Mouse (Mus musculus) layer of hippocampus, adult 9-10 months (tissue): ENCODE measurements at regions not wholly inside any gene's neighbourhood (a gene's known extent, or its start where the extent isn't known, plus 50 kb on each side); places are given as distances from the start of the nearest gene placed in this dataset.

Experiments used
- DNase-seq: peaks from one replicate; pipeline ENCODE4 v3.0.0; 2022; ENCODE audit warnings: low spot score

DNA sequence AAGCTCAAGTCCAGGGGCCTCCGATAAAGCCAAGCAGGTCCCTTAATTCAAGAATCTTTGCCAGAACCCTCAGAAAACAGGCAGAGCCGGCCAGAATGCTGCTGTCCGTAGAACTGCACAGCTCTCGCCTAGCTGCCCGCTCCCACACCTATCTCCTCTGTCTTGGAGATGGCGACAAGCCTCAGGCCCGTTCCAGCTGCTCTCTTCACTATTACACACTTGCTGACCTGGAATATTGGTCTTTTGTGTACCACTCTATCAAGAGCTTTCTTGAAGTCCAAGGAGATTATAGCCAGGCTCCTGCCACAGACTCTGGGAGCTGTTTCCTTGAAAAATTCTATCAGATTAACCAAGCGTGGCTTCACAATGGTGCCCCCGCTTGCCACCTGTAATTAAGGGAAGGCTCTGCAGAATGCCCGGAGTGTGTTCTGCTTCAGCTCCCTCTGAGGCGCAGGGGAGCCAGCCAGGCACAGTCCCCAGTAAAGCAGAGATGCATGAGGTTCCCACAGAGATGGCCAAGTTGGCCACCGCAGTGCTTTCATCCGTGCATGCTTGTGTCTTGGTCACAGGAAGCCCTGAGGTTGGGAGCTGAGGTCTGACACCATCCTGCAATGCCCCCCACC, 496.8 kb downstream of the Cdh26 start:
- DNase-seq: no peak

DNA sequence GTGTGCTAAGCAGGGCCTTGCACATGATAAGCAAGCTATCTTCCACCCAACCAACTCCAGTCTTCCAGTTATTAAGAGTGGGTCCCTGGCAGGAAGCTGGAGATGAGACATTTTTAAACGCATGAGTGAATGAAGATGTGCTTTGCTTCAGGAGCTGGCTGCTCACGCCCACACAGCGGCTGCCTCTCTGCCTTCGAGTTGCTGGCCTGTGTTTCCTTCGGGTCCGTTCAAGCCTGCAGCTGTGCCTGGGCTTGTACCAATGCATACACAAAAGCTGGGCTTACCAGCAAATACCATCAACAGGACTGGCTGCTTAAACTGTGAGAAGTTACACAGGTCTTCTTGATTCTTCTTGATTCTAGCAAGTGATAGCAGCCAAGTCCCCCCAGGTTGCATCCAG, 498.7 kb downstream of the Cdh26 start:
- DNase-seq: no peak

DNA sequence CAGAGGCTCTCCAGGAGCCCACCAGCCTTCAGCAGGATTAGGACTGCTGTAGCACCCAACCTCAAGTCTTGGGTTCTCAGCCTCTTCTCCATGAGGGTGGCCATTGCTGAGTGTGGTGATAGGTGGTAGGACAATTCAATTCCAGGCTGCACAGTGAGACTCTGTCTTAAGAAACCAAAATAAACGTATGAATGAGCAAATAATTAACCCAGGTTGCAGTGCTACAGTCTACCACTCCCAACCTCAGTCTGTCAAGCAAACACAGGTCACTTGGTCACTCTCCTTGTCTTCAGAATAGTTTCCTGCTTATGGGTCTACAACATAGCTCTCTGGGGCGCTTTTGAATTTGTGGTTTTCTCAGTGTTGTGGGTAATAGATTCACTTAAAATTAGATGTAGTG, 499.8 kb downstream of the Cdh26 start:
- no peak for DNase-seq

DNA sequence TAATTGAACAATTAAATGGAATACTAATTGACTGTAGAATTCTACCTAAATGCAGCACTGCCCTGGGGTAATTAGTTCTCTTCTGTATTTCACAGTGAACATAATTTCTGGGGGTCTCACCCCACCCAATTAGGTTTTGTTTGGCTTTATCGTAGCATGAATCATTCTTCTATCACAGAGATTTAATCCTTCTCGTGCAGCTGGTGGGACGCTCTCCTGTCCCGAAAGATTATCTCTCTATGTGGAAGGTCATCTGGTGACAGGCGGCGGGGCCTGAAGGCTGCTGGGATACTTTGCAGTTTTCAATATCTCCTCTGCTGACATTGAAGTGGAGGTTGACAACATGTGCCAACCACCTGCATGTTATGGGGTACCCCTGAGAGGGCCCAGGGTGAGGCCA, 493.8 kb upstream of the Cdh4 start:
- DNase-seq: no peak

DNA sequence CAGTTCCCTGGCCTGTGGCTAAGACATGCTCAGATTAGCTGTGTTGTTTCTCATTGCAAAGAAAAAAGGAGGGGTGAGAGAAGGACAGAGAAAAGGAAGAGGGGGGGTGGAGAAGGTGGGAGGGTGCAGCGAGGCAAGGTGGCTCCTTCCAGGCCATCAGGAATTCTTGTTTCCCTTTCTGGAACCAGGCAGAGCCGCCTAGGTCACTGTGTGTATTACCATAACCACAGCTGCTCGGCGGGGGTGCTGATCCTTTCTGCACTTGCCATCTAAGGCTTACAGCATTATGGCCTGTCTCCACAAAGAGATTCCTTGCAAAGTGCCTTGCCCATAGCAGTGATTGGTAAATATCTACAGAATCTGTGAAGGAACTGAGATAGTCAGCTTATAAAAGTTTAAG, 493.1 kb upstream of the Cdh4 start:
- DNase-seq: no peak

DNA sequence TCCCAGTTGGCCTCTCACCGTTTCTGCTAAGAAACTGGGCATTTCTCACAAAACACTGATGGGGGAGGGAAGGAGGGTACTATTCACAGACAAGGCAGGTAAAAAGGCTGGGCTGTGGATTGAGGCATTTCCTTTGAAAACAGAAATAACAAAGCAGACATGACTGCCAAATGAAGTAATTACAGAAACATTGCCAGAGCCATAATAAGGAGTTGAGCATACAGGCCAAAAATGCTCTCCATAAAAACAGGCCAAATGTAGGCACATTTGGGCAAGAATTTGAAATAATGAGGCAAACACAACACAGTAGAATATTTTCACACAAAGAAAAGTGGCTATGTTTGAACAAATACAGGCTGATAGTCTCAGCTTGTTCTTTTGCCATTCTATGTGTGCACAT, 491.9 kb upstream of the Cdh4 start:
- peak; percentile 16 for DNase-seq

DNA sequence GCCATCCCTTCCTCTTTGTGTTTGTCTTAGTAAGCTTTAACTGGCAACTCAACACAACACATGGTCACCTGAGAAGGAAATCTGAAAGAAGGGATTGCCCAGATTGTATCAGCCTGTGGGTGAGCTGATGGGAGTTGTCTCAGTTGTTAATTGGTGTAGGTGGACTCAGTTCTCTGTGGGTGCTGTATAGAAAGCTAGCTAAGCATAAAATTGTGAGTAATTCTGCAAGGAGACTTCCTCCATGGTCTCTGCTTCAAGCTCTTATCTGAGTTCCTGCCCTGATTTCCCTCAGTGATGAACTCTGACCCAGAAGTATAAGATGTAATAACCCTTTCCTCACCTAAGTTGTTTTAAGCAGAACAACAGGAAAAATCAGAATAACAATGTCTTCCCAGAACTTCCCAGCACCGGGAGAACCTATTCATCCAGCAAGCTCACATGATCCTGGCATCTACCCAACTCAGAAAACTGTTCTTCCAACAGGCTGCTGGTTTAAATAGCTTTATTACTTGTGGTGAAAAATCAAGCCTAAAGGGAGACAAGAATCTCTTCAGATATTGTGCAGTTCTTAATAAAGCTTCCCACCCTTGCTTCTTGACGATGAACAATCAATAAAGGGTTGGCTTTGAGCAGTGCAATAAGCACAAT, 487.7 kb upstream of the Cdh4 start:
- no peak for DNase-seq

DNA sequence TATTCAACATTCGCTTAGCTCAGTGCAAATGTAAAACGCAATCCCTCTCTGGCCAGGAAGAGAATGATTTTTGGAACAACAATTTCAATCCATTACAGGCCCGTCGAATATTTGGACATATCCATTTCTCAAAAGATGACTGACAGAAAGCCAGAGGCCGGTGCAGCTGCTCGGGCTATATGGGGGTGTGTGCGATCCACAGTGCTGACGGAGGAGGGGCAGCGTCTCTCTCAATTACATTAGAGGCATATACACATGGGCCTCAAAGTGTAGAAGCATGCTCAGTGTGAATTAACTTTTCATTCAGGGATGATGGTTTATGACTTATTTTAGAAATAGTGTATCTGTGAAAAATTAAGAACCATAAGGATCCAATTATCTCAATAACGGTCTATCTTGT, 483.4 kb upstream of the Cdh4 start:
- no peak for DNase-seq

DNA sequence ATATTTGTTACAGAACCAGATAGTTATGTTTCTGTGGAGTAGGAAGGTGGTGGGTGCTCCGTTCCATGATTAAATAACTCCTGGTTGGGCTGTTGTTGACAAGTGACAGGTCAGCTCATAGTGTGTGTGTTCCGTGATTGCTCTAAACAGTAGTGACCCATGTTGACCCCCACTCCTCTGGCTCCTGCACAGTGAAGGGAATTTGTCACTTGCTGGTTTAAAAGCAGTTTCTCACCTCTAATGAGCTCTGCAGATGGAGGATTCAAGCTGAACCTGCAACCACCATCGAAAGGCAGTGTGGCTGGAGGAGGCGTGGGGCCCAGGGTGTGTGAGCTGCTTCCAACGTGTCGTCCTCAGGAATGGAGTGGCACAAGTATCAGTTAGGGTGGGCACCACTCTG, 482.6 kb upstream of the Cdh4 start:
- no peak for DNase-seq

DNA sequence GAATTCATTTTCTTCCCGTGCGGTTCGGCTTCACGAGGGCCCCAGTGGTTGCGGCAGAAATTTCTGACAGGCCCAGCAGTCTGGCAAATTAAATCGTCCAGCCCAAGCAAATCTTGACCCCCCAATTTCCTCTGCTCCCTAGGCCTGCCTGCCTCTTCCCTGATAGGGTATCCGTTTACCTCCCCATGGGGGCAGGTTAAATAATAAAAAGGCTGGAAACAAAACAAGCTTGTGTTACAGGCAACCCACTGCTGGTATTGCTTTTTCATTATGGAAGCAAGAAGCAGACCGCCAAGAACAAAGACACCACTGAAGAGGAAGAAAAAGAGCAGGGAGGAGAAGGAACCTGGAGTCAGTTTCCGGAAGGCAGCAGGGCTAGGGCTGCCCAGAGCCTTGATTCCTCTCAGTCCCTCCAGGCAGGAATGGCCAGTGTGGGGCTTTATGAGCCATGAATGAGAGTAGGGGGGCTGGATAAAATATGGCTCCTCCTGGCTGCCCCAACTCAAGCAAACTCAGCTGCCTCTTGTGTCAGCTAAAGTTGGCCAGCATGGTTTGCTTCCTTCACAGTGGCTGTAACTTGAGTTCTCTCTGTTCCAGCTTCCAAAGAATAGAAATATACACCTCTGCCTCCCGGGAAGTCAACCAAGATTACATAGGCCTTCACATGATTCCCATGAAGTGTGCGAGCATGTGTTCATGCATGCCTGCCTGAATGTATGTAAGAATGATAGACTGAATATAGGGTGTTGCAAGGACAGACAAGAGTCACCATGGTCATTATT, 474.5 kb upstream of the Cdh4 start:
- no peak for DNase-seq

DNA sequence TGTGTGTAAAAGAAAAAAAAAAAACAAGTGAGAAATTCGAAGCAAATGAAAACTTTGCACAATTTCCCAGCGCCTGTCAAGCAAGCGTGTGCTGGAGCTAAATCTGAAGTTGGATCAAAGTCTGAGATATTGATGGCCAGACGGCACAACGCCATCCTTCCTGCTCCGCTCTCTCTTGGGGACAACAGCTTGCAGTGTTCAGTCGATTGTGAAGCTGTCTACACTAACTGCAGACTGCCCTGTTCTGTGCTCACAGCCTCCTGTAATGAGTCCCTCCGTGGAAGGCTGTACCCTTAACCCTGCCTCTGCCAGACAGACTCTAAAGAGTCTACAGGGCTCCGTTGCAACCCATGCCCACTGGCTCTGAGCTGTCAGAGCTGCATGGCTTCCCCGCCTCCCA, 472.5 kb upstream of the Cdh4 start:
- no peak for DNase-seq

DNA sequence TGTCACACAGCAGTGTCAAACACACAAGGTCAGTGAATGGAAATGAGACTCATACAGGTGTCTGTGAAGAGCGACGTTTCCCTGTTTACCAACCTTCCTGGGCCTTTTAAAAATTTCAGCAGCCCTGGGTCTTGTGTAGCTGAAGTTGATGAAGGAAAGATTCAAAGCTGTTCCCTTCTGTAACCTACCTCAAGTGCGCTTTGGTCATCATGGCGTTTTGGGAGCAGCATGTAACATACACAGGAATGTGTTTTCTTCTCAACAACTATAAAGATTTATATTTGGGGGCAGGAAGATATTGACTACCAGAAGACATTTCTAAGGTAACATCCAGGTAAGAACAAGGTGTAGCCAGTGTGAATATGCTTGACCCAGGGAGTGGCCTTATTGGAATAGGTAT, 466.9 kb upstream of the Cdh4 start:
- DNase-seq: no peak

DNA sequence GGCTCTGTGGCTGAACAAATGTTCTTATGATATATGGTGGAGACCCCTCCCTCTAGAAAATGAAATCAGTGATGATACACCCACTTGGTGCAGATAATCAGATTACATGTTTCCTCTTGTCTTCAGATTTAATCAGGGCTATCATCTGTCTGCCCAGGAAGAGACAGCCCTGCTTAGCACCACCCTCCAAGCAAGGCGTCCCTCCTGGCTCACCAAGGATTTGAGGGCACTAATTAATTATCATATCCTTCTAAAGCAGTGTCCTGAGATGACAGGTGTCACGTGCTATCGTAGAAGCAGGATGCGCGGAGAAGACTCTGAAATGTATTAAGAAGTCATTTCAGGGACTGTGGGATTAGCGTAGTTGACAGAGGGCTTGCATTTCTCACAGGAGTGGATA, 466.2 kb upstream of the Cdh4 start:
- no peak for DNase-seq

DNA sequence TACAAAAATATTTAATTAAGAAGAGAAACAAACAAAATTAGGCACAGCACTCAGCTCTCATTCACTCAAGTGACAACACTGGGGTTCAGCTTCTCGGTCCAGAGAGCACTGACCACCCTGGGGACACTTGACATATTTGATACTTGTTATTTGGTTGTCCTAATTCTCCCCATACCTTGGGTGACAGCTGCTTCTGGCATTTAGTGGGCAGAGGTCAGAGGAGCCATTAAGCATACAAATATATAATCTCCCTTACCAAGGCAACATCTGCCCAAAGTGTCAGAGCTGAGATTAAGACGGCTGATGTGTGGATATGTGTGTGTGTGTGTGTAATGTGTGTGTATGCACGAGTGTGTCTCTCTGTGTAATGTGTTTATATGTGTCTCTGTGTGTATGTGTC, 465.7 kb upstream of the Cdh4 start:
- no peak for DNase-seq

DNA sequence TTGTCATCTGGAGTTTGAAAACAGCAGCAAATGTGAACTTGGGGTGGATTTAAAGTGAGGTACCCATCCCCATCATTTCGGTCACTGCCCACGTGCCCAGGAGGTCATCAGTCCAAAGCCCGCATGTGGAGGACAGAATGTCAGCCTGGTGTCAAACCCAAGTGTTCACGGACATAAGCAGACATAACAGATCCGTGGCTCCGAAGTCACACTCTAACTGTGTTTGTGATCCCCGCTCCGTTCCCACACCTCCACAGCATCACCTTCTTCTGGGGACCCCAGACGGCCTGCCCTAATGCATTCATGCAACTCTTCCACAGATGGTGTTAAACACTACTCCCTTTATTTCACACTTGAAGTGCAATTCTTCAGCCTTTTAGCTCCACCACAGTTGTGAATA, 462.8 kb upstream of the Cdh4 start:
- DNase-seq: no peak

DNA sequence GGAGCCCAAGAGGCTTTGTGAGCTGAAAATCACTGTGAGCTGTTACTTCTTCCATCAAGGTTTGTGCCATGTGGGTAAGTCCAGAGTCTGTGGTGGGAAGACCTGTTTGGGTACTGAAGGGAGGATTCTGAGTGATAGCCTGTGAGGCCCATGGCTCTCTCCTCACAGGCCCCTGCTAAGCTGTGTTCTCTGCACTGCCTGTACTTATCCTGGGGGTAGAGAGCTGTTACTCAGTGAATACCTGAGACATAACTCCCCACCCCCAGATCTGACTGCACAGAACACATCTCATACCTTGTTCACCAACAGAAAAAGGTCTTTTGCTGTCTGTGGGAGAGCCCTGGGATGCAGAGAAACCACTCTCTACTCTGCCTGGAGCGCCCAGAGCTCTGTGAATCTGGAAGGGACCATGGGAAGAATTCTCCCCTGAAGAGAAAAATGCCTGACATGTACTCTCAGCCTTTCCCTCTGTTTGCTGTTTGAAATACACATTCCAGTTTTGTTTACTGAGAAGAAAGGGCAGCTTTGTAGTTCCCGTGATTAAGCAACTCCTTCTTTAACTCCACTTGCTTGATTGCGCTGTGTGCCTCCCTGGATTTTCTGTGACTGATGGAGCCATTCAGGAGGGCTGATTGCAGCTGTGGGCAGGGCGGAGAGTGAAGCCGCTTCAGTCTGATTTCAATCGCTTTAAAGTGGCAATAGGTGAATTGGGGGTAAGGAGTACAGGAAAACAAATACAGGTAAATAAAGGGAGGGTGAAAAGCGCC, 460.3 kb upstream of the Cdh4 start:
- no peak for DNase-seq

DNA sequence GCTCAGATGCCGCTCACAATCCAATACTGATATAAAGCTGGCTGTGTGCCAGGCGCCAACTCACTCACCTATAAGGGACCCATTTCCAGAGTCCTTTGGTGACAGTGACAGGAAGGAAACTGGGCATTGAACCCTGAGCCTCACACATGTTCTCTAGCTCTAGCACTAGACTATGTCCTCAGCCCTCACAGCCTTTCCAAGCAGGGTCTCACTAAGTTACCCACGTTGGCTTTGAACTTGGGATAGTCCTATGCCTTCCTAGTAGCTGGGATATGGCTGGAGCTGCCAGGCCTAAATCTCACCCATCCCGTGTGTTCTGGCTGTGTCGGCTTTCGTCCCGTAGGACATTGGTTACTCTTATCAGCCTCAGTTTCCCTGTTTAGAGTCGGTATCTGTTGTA, 458.4 kb upstream of the Cdh4 start:
- DNase-seq: no peak

DNA sequence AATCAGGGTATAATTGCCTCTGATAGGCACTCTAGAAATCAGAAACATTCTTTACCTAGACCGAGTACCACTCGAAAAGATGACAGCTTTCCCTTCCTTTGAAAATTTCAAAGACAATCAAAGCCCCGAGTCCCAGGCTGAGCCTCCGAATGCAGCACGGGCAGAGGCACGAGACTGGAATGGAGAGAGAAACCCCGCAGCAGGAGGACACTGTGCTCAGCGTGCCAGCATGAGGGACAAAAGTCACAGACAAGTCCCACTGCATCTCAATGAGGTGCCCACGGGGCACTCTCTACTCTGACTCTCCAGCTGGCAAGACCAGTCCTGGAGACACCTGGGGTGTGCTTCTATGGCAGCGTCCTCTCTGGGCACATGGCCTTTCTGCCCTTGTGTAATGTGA, 454.3 kb upstream of the Cdh4 start:
- no peak for DNase-seq

DNA sequence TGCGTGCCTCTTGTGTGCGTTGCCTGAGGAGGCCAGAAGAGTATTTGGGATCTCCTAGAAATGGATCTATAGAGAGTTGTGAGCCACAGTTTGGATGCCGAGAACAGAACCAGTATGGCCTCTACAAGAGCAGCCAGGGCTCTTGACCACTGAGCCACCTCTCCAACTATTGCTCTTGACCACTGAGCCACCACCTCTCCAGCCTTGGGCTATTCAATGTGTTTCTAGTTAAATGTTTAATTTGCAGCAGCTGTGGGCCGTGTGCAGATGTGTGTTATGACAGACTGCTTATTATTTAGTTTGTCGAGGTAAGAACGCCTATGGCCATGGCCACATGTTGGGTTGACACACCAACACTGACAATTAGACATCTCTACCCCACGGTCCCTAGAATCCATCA, 452.9 kb upstream of the Cdh4 start:
- no peak for DNase-seq

DNA sequence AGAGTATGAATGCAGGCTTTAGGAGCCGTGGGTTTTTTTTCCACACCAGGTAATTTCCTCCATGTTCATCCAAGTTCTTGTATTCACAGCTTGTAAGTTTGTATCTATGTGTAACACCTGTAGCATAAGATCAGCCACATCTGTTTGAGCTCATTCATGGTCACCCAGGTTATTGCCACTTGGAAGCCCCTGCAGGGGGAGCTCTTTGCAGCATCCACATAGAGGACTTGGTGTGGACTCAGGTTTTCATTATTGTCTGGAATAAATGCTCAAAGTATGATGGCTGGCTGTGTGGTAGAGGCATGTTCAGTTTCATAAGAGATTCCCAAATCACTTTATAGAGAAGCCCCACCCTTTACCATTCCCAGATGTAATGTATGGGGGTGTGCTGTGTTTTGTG, 452.4 kb upstream of the Cdh4 start:
- no peak for DNase-seq

DNA sequence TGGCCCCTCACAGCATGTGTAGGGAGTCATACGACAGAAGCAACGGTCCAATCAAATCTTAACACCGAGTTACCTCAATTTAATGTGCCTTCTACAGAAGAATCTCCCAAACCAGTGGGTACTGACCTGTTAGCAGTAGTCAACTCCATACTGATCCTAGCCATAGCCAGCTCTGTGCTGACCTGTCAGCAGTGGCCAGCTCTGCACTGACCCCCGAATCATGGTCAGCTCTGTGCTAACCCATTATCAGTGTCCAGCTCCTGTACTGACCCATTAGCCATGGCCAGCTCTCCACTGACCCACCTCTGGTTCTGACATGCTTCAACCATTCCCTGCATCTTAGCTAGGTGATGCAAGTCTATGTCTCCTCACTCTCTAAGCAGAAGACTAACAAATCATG, 451.3 kb upstream of the Cdh4 start:
- DNase-seq: no peak

DNA sequence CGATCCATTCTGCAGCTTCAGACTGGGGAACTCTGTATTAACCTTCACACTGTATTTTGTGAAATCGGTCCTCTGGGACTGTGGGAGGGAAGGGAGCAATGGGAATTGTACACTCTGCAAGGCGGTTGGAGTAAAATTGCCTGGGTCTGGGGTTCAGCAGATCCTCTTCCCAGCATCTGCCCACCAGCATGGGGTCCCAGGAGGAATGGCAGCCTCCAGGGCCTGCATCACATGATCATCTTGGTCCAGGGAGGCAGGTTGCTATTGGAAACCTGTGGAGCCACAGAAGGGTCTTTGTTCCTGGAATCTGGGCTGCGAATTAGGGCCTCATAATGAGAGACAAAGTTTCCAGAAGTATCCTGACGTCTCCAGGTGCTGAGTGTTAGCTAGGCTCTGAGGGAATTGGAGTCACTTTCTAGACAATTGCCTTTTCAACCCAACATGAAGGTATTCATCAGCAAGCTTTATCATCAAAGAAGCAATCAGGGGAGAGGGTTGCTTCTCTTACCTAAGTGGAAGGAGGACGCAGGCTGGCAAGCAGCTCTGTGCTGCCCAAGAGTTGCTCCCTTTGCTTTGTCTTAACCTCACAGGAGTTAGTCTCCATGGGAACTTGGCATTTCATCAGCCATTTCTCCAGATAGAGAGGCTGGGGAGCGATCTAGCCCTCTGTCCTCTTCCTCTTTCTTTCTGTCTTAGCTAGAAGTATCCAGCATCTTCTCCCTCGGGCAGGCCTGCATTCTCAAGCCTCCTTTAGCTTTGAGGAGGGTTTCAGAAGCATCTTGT, 449.7 kb upstream of the Cdh4 start:
- no peak for DNase-seq
